Mouse (Mus musculus): ENCODE results near the gene Ctnnb1. TPM values are rescaled to one million over a fixed set of nuclear protein-coding genes. Genes with fewer than 3 reads are reported as not detected.

Gene Ctnnb1
- polyA plus RNA-seq, 1 experiment from 2014 or later, result 284 TPM

GRCm38 (mm10) chr9:120926939-120927606 lies 1.9 kb upstream of the Ctnnb1 start:
- Histone ChIP-seq H3K27ac (no peak overlapping the region), H3K36me3 (no peaks in the 10 kb centered on the region), H3K27me3 (no peaks in the 10 kb centered on the region), H3K9ac (no peak overlapping the region), H3K4me1 (replicated peaks) (no peaks in the 10 kb centered on the region; the same call in 1 of the 2 replicates), H3K4me3 (no peak overlapping the region), H3K9me3 (replicated peaks) (no peaks in the 10 kb centered on the region), H3K4me2 (no peak overlapping the region)
- WGBS, result 28% methylated on average over 9 of the region's 9 CpGs
- no peak for ATAC-seq (replicated peaks; ENCODE audit: insufficient number of reproducible peaks, insufficient read depth, low FRiP score, low read depth)

GRCm38 (mm10) chr9:120930021-120930420 lies 1.0 kb downstream of the Ctnnb1 start:
- no peak overlapping the region for H3K4me3 ChIP-seq
- ATAC-seq (replicated peaks; ENCODE audit: insufficient number of reproducible peaks, insufficient read depth, low FRiP score, low read depth), result no peak
- H3K4me1 ChIP-seq (replicated peaks), result peaks cover 8% of the 10 kb centered on the region
- no peak overlapping the region for H3K9ac ChIP-seq
- H3K4me2 ChIP-seq, result no peak overlapping the region
- WGBS, result 94% methylated on average over 12 of the region's 12 CpGs
- 0 out of 2 replicates have a peak overlapping the region, but pooled peaks have one; percentile 29 for H3K27ac ChIP-seq
- no peaks in the 10 kb centered on the region for H3K9me3 ChIP-seq (replicated peaks)
- no peaks in the 10 kb centered on the region for H3K36me3 ChIP-seq
- no peaks in the 10 kb centered on the region for H3K27me3 ChIP-seq

- Histone ChIP-seq H3K9me3 (replicated peaks) (no peaks in the 10 kb centered on the region), H3K36me3 (no peaks in the 10 kb centered on the region), H3K4me3 (no peak overlapping the region), H3K27me3 (no peaks in the 10 kb centered on the region), H3K9ac (no peak overlapping the region), H3K27ac (no peak overlapping the region), H3K4me2 (no peak overlapping the region), H3K4me1 (replicated peaks) (peaks cover 15% of the 10 kb centered on the region)
- ATAC-seq (replicated peaks; ENCODE audit: insufficient number of reproducible peaks, insufficient read depth, low FRiP score, low read depth), result no peak
- WGBS, result 45% methylated on average over 8 of the region's 8 CpGs
These were observed 1.8 kb downstream of the Ctnnb1 start for GRCm38 (mm10) chr9:120930811-120931210.

GRCm38 (mm10) chr9:120932371-120932770 lies 3.4 kb downstream of the Ctnnb1 start:
- no peaks in the 10 kb centered on the region for H3K27me3 ChIP-seq
- ATAC-seq (replicated peaks; ENCODE audit: insufficient number of reproducible peaks, insufficient read depth, low FRiP score, low read depth), result no peak
- WGBS, result 60% methylated on average over 6 of the region's 6 CpGs
- no peak overlapping the region for H3K4me2 ChIP-seq
- peaks cover 30% of the 10 kb centered on the region for H3K4me1 ChIP-seq (replicated peaks)
- H3K4me3 ChIP-seq, result no peak overlapping the region
- H3K36me3 ChIP-seq, result no peaks in the 10 kb centered on the region
- no peak overlapping the region for H3K9ac ChIP-seq
- H3K27ac ChIP-seq, result peak overlapping the region; percentile 63
- no peaks in the 10 kb centered on the region for H3K9me3 ChIP-seq (replicated peaks)

DNA sequence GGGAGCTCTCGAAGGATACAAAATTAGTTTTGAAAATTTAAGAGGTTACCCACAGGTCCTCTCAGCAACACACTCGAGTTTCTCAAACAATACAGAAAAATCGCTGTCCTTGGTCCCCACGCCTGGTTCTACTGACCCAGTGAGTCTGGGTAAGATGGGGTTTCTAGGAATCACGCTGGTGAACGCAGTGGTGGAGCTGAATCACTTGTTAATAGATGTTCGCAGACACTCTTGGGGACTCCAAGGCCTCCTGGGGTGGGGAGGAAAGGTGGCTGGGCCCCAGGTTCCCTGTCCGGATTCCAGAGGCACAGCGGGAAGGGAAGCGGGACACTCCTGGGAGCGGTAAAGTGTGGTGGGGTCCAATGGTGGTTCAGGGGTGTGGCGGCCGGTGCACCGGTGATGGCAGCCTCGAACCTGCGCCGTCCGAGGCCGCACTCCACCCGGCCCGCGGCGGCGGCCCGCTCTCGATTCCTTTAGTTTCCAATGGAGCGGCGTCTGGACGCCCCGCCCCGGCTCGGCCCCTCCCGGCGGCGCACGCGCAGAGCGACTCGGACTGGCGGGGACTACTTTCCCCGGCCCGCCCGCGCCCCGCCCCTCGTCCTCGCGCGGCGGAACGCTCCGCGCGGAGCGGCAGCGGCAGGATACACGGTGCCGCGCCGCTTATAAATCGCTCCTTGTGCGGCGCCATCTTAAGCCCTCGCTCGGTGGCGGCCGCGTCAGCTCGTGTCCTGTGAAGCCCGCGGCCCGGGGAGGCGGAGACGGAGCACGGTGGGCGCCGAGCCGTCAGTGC lies 4.0 kb downstream of the Ctnnb1 start:
- Histone ChIP-seq H3K27me3 (no peaks in the 10 kb centered on the region), H3K4me2 (peak overlapping the region; percentile 68), H3K4me1 (replicated peaks) (peaks cover 36% of the 10 kb centered on the region), H3K9ac (peak overlapping the region; percentile 95), H3K4me3 (peak overlapping the region; percentile 95), H3K9me3 (replicated peaks) (no peaks in the 10 kb centered on the region), H3K36me3 (no peaks in the 10 kb centered on the region), H3K27ac (peak overlapping the region; percentile 95)
- ATAC-seq (replicated peaks; ENCODE audit: insufficient number of reproducible peaks, insufficient read depth, low FRiP score, low read depth), result peak; percentile 86
- 5% methylated on average over 73 of the region's 78 CpGs for WGBS

- H3K36me3 ChIP-seq, result no peaks in the 10 kb centered on the region
- under 1% methylated on average over 42 of the region's 58 CpGs for WGBS
- ATAC-seq (replicated peaks; ENCODE audit: insufficient number of reproducible peaks, insufficient read depth, low FRiP score, low read depth), result peak; percentile 64
- H3K27me3 ChIP-seq, result no peaks in the 10 kb centered on the region
- H3K4me3 ChIP-seq, result peak overlapping the region; percentile 95
- peak overlapping the region; percentile 95 for H3K9ac ChIP-seq
- H3K4me1 ChIP-seq (replicated peaks), result peaks cover 42% of the 10 kb centered on the region
- H3K9me3 ChIP-seq (replicated peaks), result no peaks in the 10 kb centered on the region
- peak overlapping the region; percentile 68 for H3K4me2 ChIP-seq
- peak overlapping the region; percentile 95 for H3K27ac ChIP-seq
These were observed 4.5 kb downstream of the Ctnnb1 start for GRCm38 (mm10) chr9:120933587-120933885.

- Histone ChIP-seq H3K27ac (peak overlapping the region; percentile 95), H3K4me3 (peak overlapping the region; percentile 95), H3K27me3 (no peaks in the 10 kb centered on the region), H3K9me3 (replicated peaks) (no peaks in the 10 kb centered on the region), H3K4me2 (peak overlapping the region; percentile 68), H3K9ac (peak overlapping the region; percentile 95), H3K36me3 (no peaks in the 10 kb centered on the region), H3K4me1 (replicated peaks) (peaks cover 46% of the 10 kb centered on the region)
- ATAC-seq (replicated peaks; ENCODE audit: insufficient number of reproducible peaks, insufficient read depth, low FRiP score, low read depth), result peak; percentile 17; the same call in 1 of the 2 replicates
- WGBS, result under 1% methylated on average over 56 of the region's 57 CpGs
These were observed 5.1 kb downstream of the Ctnnb1 start for GRCm38 (mm10) chr9:120933886-120934758.

GRCm38 (mm10) chr9:120934821-120935633 lies 6.0 kb downstream of the Ctnnb1 start:
- no peak for ATAC-seq (replicated peaks; ENCODE audit: insufficient number of reproducible peaks, insufficient read depth, low FRiP score, low read depth)
- peak overlapping the region; percentile 95 for H3K4me3 ChIP-seq
- H3K9me3 ChIP-seq (replicated peaks), result no peaks in the 10 kb centered on the region
- H3K27me3 ChIP-seq, result no peaks in the 10 kb centered on the region
- peak overlapping the region; percentile 95 for H3K27ac ChIP-seq
- H3K36me3 ChIP-seq, result no peaks in the 10 kb centered on the region
- peaks cover 55% of the 10 kb centered on the region for H3K4me1 ChIP-seq (replicated peaks)
- peak overlapping the region; percentile 68 for H3K4me2 ChIP-seq
- 6% methylated on average over 14 of the region's 14 CpGs for WGBS
- peak overlapping the region; percentile 95 for H3K9ac ChIP-seq

- H3K27me3 ChIP-seq, result no peaks in the 10 kb centered on the region
- H3K27ac ChIP-seq, result peak overlapping the region; percentile 95
- H3K4me3 ChIP-seq, result peak overlapping the region; percentile 95
- no peak for ATAC-seq (replicated peaks; ENCODE audit: insufficient number of reproducible peaks, insufficient read depth, low FRiP score, low read depth)
- H3K36me3 ChIP-seq, result no peaks in the 10 kb centered on the region
- no peaks in the 10 kb centered on the region for H3K9me3 ChIP-seq (replicated peaks)
- 15% methylated on average over 4 of the region's 4 CpGs for WGBS
- peak overlapping the region; percentile 68 for H3K4me2 ChIP-seq
- H3K9ac ChIP-seq, result peak overlapping the region; percentile 95
- H3K4me1 ChIP-seq (replicated peaks), result peaks cover 61% of the 10 kb centered on the region
These were observed 6.6 kb downstream of the Ctnnb1 start for GRCm38 (mm10) chr9:120935634-120935922.

DNA sequence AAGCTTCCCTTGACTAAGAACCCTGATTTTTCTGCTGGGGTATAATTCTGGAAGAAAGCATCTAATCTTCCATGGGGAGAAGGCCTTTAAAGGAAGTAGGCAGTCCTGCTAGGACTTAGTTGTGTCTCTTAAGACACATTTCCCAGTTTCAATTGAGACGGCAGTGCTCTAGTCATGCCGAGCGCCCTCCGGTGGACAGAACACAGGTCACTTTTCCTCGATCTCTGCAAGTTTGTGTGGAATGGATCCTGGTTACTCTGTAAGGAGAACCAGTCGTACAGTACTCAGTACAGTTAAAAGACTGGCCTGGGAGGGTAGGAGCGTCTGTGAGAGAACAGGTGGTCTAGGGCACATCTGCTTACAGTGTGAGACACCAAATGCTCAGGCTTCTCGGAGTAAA lies 7.3 kb downstream of the Ctnnb1 start:
- Histone ChIP-seq H3K4me2 (peak overlapping the region; percentile 68), H3K36me3 (no peaks in the 10 kb centered on the region), H3K4me1 (replicated peaks) (peaks cover 68% of the 10 kb centered on the region), H3K9ac (peak overlapping the region; percentile 95; the same call in 1 of the 2 replicates), H3K27me3 (no peaks in the 10 kb centered on the region), H3K4me3 (peak overlapping the region; percentile 95), H3K9me3 (replicated peaks) (no peaks in the 10 kb centered on the region), H3K27ac (no peak overlapping the region)
- ATAC-seq (replicated peaks; ENCODE audit: insufficient number of reproducible peaks, insufficient read depth, low FRiP score, low read depth), result no peak
- 16% methylated on average over 8 of the region's 8 CpGs for WGBS
